Mouse (Mus musculus) olfactory bulb, adult 2 months (tissue): ENCODE results near the gene Mogs. TPM values are rescaled to one million over a fixed set of nuclear protein-coding genes. Genes with fewer than 3 reads are reported as not detected.

Source experiments
- H3K27ac ChIP-seq: fragments of 200-500 bp; 2 replicates; pipeline ENCODE4 v1.5.1; 2012; ENCODE audit warnings: low read depth, low read length; ENCODE audit not compliant: insufficient read depth
- H3K4me1 ChIP-seq: fragments of 200-500 bp; 2 replicates; pipeline ENCODE4 v1.6.1; 2012; ENCODE audit warnings: low read length; ENCODE audit not compliant: control insufficient read depth, insufficient read depth
- H3K4me3 ChIP-seq: fragments of 200-500 bp; 2 replicates; pipeline ENCODE4 v1.5.1; 2012; ENCODE audit warnings: mild to moderate bottlenecking, low read depth, low read length, moderate library complexity; ENCODE audit not compliant: insufficient read depth
- CTCF ChIP-seq: fragments of 200-500 bp; IDR thresholded peaks from 2 replicates; pipeline ENCODE4 v1.5.1; 2012; ENCODE audit warnings: low read depth, mild to moderate bottlenecking, low read length, moderate library complexity; ENCODE audit not compliant: insufficient read depth
- POLR2A ChIP-seq: fragments of 200-500 bp; IDR thresholded peaks from 2 replicates; pipeline ENCODE4 v1.6.1; 2012; ENCODE audit warnings: mild to moderate bottlenecking, low read depth, low read length, moderate library complexity; ENCODE audit not compliant: insufficient read depth
- WGBS: fragments of 180-500 bp; shearing (Covaris S2); methylation state at CpG from one replicate; pipeline ENCODE4 v1.1.7; 2018; 5-methylcytosine and 5-hydroxymethylcytosine counted together
- polyA plus RNA-seq: library from polyadenylated mRNA; stranded (reverse); fragments of >200 nt; gene quantifications from 2 replicates; pipeline ENCODE4 v1.2.4, GENCODE M21; 2012; ENCODE audit warnings: low replicate concordance; ENCODE audit not compliant: missing spikeins, insufficient read depth, insufficient read length

The Mogs gene
- polyA plus RNA-seq: not detected in 2 replicates

DNA sequence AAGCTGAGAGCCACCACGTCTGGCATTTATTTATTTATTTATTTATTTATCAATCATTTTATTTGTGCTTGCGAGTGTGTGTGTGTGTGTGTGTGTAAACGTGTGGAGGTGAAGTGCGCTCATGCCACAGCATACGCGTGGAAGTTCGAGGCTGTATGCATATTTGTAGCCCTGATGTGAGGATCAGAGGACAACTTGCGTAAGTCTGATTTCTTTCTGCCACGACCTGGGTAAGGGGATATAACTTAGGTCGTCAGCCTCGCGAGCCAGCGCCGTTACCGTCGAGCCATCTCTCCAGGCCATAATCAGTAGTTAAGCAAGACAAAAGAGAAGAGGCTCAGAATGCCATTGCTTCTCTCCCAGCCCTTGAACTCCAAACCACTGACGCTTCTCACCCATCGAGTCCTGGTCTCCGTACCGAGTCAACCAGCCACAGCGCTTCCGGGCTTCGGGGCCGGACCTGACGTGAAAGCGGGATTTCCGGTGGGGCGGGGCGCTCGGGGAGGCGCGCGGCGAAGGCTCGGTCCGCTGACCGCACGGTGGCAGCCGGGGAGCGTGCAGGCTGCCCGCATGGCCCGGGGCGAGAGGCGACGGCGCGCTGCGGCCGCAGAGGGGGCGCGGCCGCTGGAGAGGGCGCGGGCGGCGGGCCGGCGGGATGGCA is at the start of gene Mogs:
Gene Mogs, plus strand, starts transcription at position 486 of the 661 bp plus-strand sequence.
- Histone ChIP-seq H3K4me3 (peak within 1 kb of the TSS; percentile 78), H3K4me1 (peaks cover 16% of the 10 kb centered on the region), H3K27ac (no peak within 1 kb of the TSS)
- TF ChIP-seq CTCF (no peak), POLR2A (peak; percentile 88)
- WGBS: 1% methylated on average over 57 of the region's 58 CpGs

DNA sequence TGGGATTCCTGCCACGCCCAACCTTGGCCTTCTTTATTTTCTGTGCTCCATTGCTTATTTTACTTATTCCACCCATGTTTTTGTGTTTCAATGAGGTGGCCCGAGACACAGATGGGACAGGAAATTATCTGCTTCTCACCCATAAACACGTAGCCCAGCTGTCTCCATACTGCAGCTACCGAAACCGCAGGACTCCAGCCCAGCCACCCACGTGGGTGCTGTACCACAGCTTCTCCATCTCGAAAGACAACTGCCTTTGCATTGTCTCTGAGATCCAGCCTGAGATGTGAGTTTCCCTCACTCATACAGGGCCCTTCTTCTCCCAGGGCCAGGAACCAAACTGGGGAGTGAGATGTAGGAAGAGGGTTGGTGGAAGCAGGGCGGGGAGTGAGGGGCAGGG is 49.3 kb upstream of the Mogs start:
- WGBS: 34% methylated on average over 8 of the region's 8 CpGs
- Histone ChIP-seq H3K4me3 (no peak overlapping the region), H3K4me1 (peaks cover 8% of the 10 kb centered on the region), H3K27ac (no peak overlapping the region)
- TF ChIP-seq CTCF: no peak
- no peak for TF ChIP-seq POLR2A

DNA sequence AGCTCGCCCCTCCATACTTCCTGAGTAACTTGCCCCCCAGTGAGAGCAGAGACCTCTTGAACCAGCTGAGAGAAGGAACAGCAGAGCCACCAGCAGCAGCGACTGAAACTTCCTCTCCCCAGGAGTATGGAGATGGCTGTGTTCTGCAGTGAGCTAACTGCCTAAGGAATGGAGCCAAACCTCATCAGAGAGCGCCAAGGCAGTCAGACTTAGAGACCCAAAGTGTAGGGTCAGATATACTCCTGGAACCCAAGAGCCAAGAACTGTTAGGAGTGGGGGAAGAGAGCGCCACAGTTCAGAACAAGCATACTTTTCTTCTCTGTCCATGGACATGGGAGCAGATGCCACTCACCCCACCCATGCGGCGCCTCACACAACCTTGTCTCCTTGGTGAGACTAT is 48.9 kb upstream of the Mogs start:
- WGBS: 33% methylated on average over 6 of the region's 6 CpGs
- TF ChIP-seq POLR2A: no peak
- no peak for TF ChIP-seq CTCF
- Histone ChIP-seq H3K27ac (no peak overlapping the region), H3K4me1 (peaks cover 8% of the 10 kb centered on the region), H3K4me3 (no peak overlapping the region)

DNA sequence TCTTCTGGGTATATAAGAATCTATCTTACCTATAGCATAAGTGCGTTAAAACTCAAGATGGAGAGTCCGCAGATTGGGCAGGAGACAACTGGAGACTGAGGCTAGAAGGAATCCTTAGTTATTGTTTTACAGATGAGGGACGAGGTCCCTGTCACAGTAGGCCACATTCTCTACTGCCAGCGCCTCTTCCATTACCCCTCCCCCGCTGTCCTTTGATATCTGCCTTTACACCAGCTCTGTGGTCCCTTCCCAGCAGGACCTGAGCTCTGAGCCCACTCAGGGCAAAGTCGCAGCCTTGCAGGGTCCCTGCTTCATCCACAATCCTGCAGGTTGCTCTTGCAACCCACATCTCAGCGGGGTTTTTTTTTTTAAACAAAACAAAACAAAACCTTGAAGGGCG is 47.1 kb upstream of the Mogs start:
- WGBS: 11% methylated on average over 8 of the region's 8 CpGs
- Histone ChIP-seq H3K4me1 (peaks cover 8% of the 10 kb centered on the region), H3K27ac (no peak overlapping the region), H3K4me3 (no peak overlapping the region)
- TF ChIP-seq CTCF: no peak

DNA sequence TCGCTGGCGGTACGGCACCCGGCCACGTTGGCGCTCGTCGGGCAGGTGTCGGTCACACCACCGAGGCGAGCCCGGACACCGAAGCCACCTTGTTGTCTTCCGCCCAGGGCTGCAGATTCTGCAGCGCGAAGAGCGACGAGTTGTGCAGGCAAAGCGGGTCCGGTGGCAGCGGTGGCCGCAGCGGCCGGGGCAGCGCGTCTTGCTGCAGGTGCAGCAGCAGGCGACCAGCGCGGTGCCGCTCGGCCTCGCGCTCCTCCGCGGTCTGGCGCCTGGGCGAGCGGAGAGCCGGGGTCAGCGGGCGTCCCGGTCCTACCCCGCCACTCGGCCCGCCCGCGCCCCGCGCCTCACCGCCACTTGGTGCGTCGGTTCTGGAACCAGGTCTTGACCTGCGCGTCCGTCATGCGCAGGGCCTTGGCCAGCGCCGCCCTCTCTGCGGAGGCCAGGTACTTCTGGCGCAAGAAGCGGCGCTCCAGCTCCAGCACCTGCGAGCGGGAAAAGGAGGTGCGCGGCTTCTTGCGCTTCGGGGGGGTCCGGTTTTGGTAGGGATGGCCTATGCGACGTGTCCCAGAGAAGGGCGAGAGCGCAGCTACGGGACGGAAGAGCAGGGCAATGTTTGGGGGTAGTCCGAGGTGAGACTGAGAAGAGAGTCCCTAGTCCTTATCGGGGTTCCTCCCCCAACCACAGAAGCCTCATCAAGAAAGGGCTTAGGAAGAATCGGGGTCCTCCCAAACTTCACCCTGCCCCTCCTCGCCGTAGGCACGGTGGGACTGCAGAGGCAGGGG is 46.4 kb upstream of the Mogs start:
- 1% methylated on average over 81 of the region's 81 CpGs for WGBS
- Histone ChIP-seq H3K4me3 (no peak overlapping the region), H3K27ac (no peak overlapping the region), H3K4me1 (peaks cover 8% of the 10 kb centered on the region)
- TF ChIP-seq CTCF (no peak), POLR2A (no peak)

DNA sequence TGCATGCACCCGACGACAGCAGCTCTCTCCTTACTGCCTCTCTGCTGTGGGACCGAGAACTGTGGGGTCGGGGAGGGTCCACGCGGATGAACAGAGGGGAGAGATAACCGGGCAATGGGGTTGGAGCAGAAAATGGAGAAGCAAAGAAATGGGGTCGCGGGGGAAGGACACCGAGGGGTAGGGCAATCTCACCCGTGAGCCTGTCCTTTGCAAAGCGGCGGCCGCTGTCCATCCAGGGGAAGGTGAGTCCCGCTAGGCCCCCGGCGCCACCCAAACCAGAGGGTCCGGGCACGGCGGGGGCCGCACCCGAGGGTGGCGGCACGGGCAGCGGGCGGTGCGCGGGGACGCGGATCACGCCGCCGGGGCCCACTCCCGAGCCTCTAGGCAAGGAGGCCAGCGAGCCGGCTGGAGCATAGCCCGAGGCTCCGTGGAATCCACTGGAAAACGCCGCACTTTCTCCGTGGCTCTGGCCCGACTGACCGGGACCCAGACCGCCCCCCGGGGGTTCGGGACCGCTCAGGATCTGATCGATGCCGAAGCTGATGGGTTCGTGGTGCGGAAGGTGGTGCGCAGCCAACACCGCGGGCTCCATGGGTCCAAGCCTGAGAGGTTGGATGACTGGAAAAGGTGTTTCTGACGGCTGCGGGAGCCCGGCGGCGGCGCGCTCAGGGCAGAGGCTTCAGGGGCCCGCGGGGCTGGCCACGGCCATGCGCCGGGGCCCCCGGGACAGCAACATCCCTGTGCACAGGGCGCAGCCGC is 45.6 kb upstream of the Mogs start:
- TF ChIP-seq CTCF: no peak
- no peak for TF ChIP-seq POLR2A
- peaks cover 8% of the 10 kb centered on the region for H3K4me1 ChIP-seq
- no peak overlapping the region for H3K27ac ChIP-seq
- no peak overlapping the region for H3K4me3 ChIP-seq
- 2% methylated on average over 69 of the region's 69 CpGs for WGBS

DNA sequence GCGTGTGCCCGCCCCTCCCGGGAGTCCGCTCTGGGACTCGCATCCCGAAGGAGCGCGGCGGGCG is 45.2 kb upstream of the Mogs start, which contains the start of gene Tlx2:
Gene Tlx2, minus strand, starts transcription at position 47 of the 64 bp plus-strand sequence.
- Histone ChIP-seq H3K4me1 (peaks cover 8% of the 10 kb centered on the region), H3K4me3 (no peak within 1 kb of the TSS), H3K27ac (no peak within 1 kb of the TSS)
- WGBS: 1% methylated on average over 10 of the region's 10 CpGs
- TF ChIP-seq POLR2A: no peak
- no peak for TF ChIP-seq CTCF

DNA sequence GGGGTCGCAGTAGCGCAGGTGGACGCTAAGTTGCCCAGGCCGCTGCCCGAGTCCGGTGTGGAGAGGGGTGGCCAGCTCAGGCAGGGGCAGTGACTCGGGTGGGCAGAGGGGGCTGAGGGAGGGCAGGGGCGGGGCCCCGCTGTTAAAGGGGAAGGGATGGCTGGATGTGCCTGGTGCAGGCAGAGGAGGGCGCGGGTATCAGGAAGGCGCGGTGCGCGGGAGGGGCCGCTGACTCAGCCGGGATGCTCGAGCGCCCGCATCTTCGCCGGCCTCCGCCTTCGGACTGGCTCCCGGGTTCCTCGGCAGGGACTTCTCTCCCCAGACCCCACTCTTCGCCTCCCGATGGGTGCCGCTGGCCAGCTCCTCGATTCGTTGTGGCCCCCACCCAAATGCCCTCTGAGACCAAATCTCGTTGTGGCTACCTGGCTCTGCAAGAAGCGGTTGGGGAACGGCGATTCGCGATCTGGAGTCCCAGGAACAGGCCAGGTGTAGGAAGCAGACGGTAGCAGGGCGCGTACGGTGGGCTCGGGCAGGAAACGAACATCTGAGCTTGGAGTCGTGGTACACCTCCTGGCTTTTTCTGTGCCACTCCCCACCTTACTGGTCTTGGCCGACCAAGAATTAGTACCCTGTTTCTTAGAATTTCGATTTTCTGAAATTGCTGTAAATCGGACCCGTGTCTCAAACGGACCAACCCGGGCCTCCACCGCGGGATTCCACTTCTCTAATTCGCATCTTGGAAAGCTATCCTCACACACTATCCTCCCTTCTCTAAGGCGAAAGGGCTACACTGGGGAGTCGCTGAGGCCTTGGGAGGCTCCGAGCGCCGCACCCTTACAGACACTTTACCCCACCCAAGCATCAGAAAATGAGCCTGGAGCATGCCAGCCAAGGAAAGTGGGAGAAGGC is 44.7 kb upstream of the Mogs start:
- TF ChIP-seq POLR2A (no peak), CTCF (no peak)
- H3K4me3 ChIP-seq: no peak overlapping the region
- peaks cover 8% of the 10 kb centered on the region for H3K4me1 ChIP-seq
- WGBS: 1% methylated on average over 57 of the region's 58 CpGs
- no peak overlapping the region for H3K27ac ChIP-seq
